Mouse (Mus musculus) forebrain, postnatal 0 days (tissue): ENCODE measurements at regions not wholly inside any gene's neighbourhood (a gene's known extent, or its start where the extent isn't known, plus 50 kb on each side); places are given as distances from the start of the nearest gene placed in this dataset.

ENCODE experiments used
- ATAC-seq: fragments of 200-750 bp; cut with Nextera tagmentation; 2 replicates; pipeline ENCODE4 v1.8.0; 2017; ENCODE audit warnings: mild to moderate bottlenecking, moderate library complexity
- DNase-seq: peaks from one replicate; pipeline ENCODE4 v3.0.0-alpha.2; 2015
- H3K27ac ChIP-seq: fragments of 300-500 bp; sonication (generic); 2 replicates; pipeline ENCODE4 v1.5.1; 2014; ENCODE audit warnings: low read depth, mild to moderate bottlenecking, antibody characterized with exemption, low read length, moderate library complexity, mixed read lengths
- H3K27me3 ChIP-seq: fragments of 300-500 bp; sonication (generic); 2 replicates; pipeline ENCODE4 v1.6.1; 2014; ENCODE audit warnings: mild to moderate bottlenecking, low read length, mixed read lengths; ENCODE audit not compliant: insufficient read depth
- H3K36me3 ChIP-seq: fragments of 300-500 bp; sonication (generic); 2 replicates; pipeline ENCODE4 v1.6.1; 2014; ENCODE audit warnings: mild to moderate bottlenecking, moderate library complexity; ENCODE audit not compliant: insufficient read depth
- H3K4me1 ChIP-seq: fragments of 300-500 bp; sonication (generic); 2 replicates; pipeline ENCODE4 v1.6.1; 2014; ENCODE audit warnings: antibody characterized with exemption; ENCODE audit not compliant: insufficient read depth
- H3K4me2 ChIP-seq: fragments of 300-500 bp; sonication (generic); 2 replicates; pipeline ENCODE4 v1.6.1; 2014; ENCODE audit warnings: low read depth, mild to moderate bottlenecking, moderate library complexity
- H3K4me3 ChIP-seq: fragments of 300-500 bp; sonication (generic); 2 replicates; pipeline ENCODE4 v1.5.1; 2014; ENCODE audit warnings: low read depth, low read length, mixed read lengths
- H3K9ac ChIP-seq: fragments of 300-500 bp; sonication (generic); 2 replicates; pipeline ENCODE4 v1.6.1; 2014; ENCODE audit warnings: mild to moderate bottlenecking
- H3K9me3 ChIP-seq: fragments of 300-500 bp; sonication (generic); 2 replicates; pipeline ENCODE4 v1.6.1; 2016; ENCODE audit warnings: low read length
- CTCF ChIP-seq: sonication (generic); IDR thresholded peaks from 2 replicates; pipeline ENCODE4 v1.5.1; 2016; ENCODE audit warnings: antibody characterized with exemption, control low read depth, low read depth
- WGBS: fragments of 180-500 bp; shearing (Covaris S2); extraction: QIAGEN DNeasy Blood & Tissue Kit; methylation state at CpG from one replicate; pipeline ENCODE4 v1.1.7; 2014; 5-methylcytosine and 5-hydroxymethylcytosine counted together

GRCm38 (mm10) chr1:185070062-185070852 lies 70.9 kb upstream of the Mark1 start:
- Histone ChIP-seq H3K27ac (no peak overlapping the region), H3K4me2 (no peak overlapping the region), H3K9ac (no peak overlapping the region), H3K27me3 (no peaks in the 10 kb centered on the region), H3K9me3 (no peaks in the 10 kb centered on the region), H3K4me3 (no peak overlapping the region), H3K4me1 (no peaks in the 10 kb centered on the region), H3K36me3 (no peaks in the 10 kb centered on the region)
- ATAC-seq (peak; percentile 73; the same call in 1 of the 2 replicates), DNase-seq (peak; percentile 29)
- 48% methylated on average over 10 of the region's 10 CpGs for WGBS
- TF ChIP-seq CTCF, result no peak

DNA sequence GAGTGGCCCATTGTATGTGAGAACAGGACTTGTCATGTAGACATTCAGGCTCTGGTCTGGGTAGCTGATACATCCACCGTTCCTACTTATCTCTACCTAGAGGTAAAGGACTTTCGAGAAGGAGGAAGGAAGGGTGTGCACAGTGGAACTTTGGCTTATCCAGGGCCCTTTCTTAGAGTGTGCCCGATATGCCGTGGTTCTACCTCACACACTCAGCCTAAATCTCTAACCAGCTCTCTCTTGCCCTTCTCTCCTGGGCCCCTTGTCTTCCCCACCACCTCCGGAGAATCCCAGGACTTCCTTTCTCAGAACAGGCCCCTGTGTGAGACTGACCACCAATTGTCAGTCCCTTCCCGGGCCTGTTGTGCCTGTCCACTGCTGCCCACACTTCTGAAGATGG lies 68.8 kb upstream of the Mark1 start:
- Histone ChIP-seq H3K9ac (no peak overlapping the region), H3K9me3 (no peaks in the 10 kb centered on the region), H3K27ac (no peak overlapping the region), H3K4me3 (no peak overlapping the region), H3K27me3 (no peaks in the 10 kb centered on the region), H3K4me2 (no peak overlapping the region), H3K36me3 (no peaks in the 10 kb centered on the region), H3K4me1 (no peaks in the 10 kb centered on the region)
- ATAC-seq (no peak), DNase-seq (no peak)
- TF ChIP-seq CTCF, result no peak
- 88% methylated on average over 6 of the region's 6 CpGs for WGBS

- WGBS, result 84% methylated on average over 5 of the region's 5 CpGs
- ATAC-seq (no peak), DNase-seq (no peak)
- Histone ChIP-seq H3K27ac (no peak overlapping the region), H3K9ac (no peak overlapping the region), H3K4me3 (no peak overlapping the region), H3K36me3 (no peaks in the 10 kb centered on the region), H3K4me2 (no peak overlapping the region), H3K27me3 (no peaks in the 10 kb centered on the region), H3K4me1 (no peaks in the 10 kb centered on the region), H3K9me3 (no peaks in the 10 kb centered on the region)
- TF ChIP-seq CTCF, result no peak
These were observed 68.3 kb upstream of the Mark1 start for GRCm38 (mm10) chr1:185067661-185068060.

- DNase-seq, result no peak
- Histone ChIP-seq H3K27ac (no peak overlapping the region), H3K4me2 (no peak overlapping the region), H3K4me3 (no peak overlapping the region), H3K4me1 (no peaks in the 10 kb centered on the region), H3K9me3 (no peaks in the 10 kb centered on the region), H3K27me3 (no peaks in the 10 kb centered on the region), H3K36me3 (no peaks in the 10 kb centered on the region), H3K9ac (no peak overlapping the region)
- no peak for ATAC-seq
- 73% methylated on average over 3 of the region's 3 CpGs for WGBS
- TF ChIP-seq CTCF, result no peak
These were observed 65.7 kb upstream of the Mark1 start for GRCm38 (mm10) chr1:185065056-185065455.

DNA sequence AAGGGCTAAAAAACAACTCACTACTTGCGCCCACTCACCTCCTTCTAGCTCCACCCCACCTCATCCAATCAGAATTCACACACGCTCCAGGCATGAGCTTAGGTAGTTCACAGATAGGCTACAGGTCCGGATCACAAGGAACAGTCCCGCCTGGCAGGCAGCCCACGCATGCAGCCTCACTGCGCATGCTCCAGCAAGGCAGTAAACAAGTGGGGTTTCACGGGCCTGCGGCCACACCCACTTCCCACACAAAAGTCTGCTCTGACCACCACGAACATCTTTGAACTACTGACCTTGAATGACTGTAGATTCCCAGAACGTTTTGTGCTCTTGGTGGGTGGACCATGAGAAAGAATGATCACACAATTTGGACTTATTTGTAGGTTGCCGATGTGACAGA lies 62.7 kb upstream of the Mark1 start:
- ATAC-seq (no peak), DNase-seq (no peak)
- no peaks in the 10 kb centered on the region for H3K4me1 ChIP-seq
- no peaks in the 10 kb centered on the region for H3K9me3 ChIP-seq
- H3K4me3 ChIP-seq, result no peak overlapping the region
- no peaks in the 10 kb centered on the region for H3K27me3 ChIP-seq
- H3K27ac ChIP-seq, result no peak overlapping the region
- H3K9ac ChIP-seq, result no peak overlapping the region
- 80% methylated on average over 11 of the region's 11 CpGs for WGBS
- no peak overlapping the region for H3K4me2 ChIP-seq
- no peak for TF ChIP-seq CTCF
- no peaks in the 10 kb centered on the region for H3K36me3 ChIP-seq

- no peaks in the 10 kb centered on the region for H3K9me3 ChIP-seq
- no peak overlapping the region for H3K9ac ChIP-seq
- H3K27me3 ChIP-seq, result no peaks in the 10 kb centered on the region
- no peak for TF ChIP-seq CTCF
- H3K27ac ChIP-seq, result no peak overlapping the region
- DNase-seq (no peak), ATAC-seq (no peak)
- WGBS, result 93% methylated on average over 15 of the region's 15 CpGs
- no peak overlapping the region for H3K4me3 ChIP-seq
- H3K4me1 ChIP-seq, result no peaks in the 10 kb centered on the region
- no peak overlapping the region for H3K4me2 ChIP-seq
- H3K36me3 ChIP-seq, result no peaks in the 10 kb centered on the region
These were observed 58.1 kb upstream of the Mark1 start for GRCm38 (mm10) chr1:185057443-185057842.

DNA sequence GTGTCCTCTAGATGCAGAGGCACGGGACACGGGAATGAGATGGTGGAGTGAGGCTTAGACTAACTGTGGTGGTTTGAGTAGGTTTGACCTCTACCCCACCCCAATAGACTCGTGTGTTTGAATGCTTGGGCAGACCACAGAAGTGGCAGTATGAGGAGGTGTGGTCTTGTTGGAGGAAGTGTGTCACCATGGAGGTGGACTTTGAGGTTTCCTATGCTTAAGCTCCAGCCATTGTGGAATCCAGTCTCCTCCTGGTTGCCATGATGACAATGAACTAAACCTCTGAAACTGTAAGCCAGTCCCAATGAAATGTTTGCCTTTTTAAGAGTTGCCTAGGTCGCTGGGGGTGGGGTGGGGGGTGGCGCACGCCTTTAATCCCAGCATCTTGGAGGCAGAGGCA lies 53.3 kb upstream of the Mark1 start:
- no peaks in the 10 kb centered on the region for H3K36me3 ChIP-seq
- H3K27me3 ChIP-seq, result no peaks in the 10 kb centered on the region
- H3K4me2 ChIP-seq, result no peak overlapping the region
- DNase-seq (no peak), ATAC-seq (no peak)
- no peak overlapping the region for H3K9ac ChIP-seq
- no peak overlapping the region for H3K27ac ChIP-seq
- H3K9me3 ChIP-seq, result no peaks in the 10 kb centered on the region
- 85% methylated on average over 6 of the region's 6 CpGs for WGBS
- no peak for TF ChIP-seq CTCF
- H3K4me1 ChIP-seq, result no peaks in the 10 kb centered on the region
- no peak overlapping the region for H3K4me3 ChIP-seq
